Mouse (Mus musculus) CH12.LX (cell line): ENCODE results near the gene Chst15. TPM values are rescaled to one million over a fixed set of nuclear protein-coding genes. Genes with fewer than 3 reads are reported as not detected.

Experiments used
- DNase-seq: peaks from one replicate; pipeline ENCODE4 v3.0.0-alpha.2; 2013; ENCODE audit errors: extremely low read depth
- H3K27ac ChIP-seq: 2 replicates; pipeline ENCODE4 v1.5.1; 2012; ENCODE audit warnings: low read depth, mild to moderate bottlenecking, control low read depth, moderate library complexity; ENCODE audit not compliant: insufficient read depth
- H3K27me3 ChIP-seq: replicated peaks from 2 replicates; pipeline ENCODE3; 2012; ENCODE audit warnings: inconsistent platforms
- H3K36me3 ChIP-seq, 2 experiments: replicated peaks in 1 of 2; 2 replicates each; pipeline versions ENCODE3 to v1.6.1; 2012; ENCODE audit warnings: inconsistent platforms in 1 of 2, low read length in 1 of 2, mild to moderate bottlenecking in 1 of 2, mixed read lengths in 1 of 2, moderate library complexity in 1 of 2; ENCODE audit not compliant: control insufficient read depth in 1 of 2, insufficient read depth in 1 of 2
- H3K4me1 ChIP-seq, 2 experiments: 2 replicates each; pipeline ENCODE4 v1.6.1; 2012; ENCODE audit warnings: inconsistent platforms in 1 of 2, moderate library complexity in 1 of 2; ENCODE audit not compliant: insufficient read depth in 2 of 2, control insufficient read depth in 1 of 2
- H3K4me2 ChIP-seq: 2 replicates; pipeline ENCODE4 v1.6.1; 2012; ENCODE audit warnings: low read depth, mild to moderate bottlenecking, control low read depth; ENCODE audit not compliant: poor library complexity, insufficient read depth, severe bottlenecking
- H3K4me3 ChIP-seq, 3 experiments: fragments of 150-350 bp in 1 of 3; sonication (generic) in 1 of 3; replicated peaks in 1 of 3; 2 replicates each; pipeline versions ENCODE3 to v1.5.1; 2011 to 2012; ENCODE audit warnings: low read depth in 2 of 3, low read length in 2 of 3, mild to moderate bottlenecking in 2 of 3, moderate library complexity in 2 of 3, control low read depth in 1 of 3, improper control_type of control experiment in 1 of 3, inconsistent platforms in 1 of 3, mixed read lengths in 1 of 3; ENCODE audit not compliant: poor library complexity in 1 of 3
- H3K79me2 ChIP-seq: replicated peaks from 2 replicates; pipeline ENCODE4 v1.6.1; 2012; ENCODE audit warnings: mild to moderate bottlenecking, moderate library complexity; ENCODE audit not compliant: control insufficient read depth, poor library complexity, insufficient read depth, severe bottlenecking; ENCODE audit errors: extremely low read depth
- H3K9ac ChIP-seq: 2 replicates; pipeline ENCODE4 v1.6.1; 2012; ENCODE audit warnings: low read depth, mild to moderate bottlenecking, control low read depth, moderate library complexity; ENCODE audit not compliant: insufficient read depth
- H3K9me3 ChIP-seq: replicated peaks from 2 replicates; pipeline ENCODE3; 2012; ENCODE audit warnings: low read length, inconsistent platforms, mixed read lengths
- BHLHE40 ChIP-seq: IDR thresholded peaks from 2 replicates; pipeline ENCODE4 v1.6.1; 2011; ENCODE audit warnings: mild to moderate bottlenecking, low read depth, low read length, improper control_type of control experiment
- CHD1 ChIP-seq: IDR thresholded peaks from 2 replicates; pipeline ENCODE4 v1.6.1; 2012; ENCODE audit warnings: low read depth, low read length, improper control_type of control experiment, inconsistent platforms
- CHD2 ChIP-seq: IDR thresholded peaks from 2 replicates; pipeline ENCODE4 v1.6.1; 2011; ENCODE audit warnings: low read length, improper control_type of control experiment
- CTCF ChIP-seq, 2 experiments: IDR thresholded peaks in 1 of 2; conservative IDR thresholded peaks in 1 of 2; 2 replicates each; pipeline ENCODE4 v1.5.1; 2011 to 2012; ENCODE audit warnings: low read depth in 2 of 2, low read length in 2 of 2, improper control_type of control experiment in 1 of 2, inconsistent platforms in 1 of 2, mild to moderate bottlenecking in 1 of 2, moderate library complexity in 1 of 2
- E2F4 ChIP-seq: IDR thresholded peaks from 2 replicates; pipeline ENCODE4 v1.6.1; 2011; ENCODE audit warnings: low read depth, low read length, improper control_type of control experiment; ENCODE audit not compliant: insufficient replicate concordance
- ELF1 ChIP-seq: IDR thresholded peaks from 2 replicates; pipeline ENCODE4 v1.6.1; 2014; ENCODE audit warnings: low read depth, mild to moderate bottlenecking, inconsistent platforms, low read length, improper control_type of control experiment
- EP300 ChIP-seq: IDR thresholded peaks from 2 replicates; pipeline ENCODE4 v1.6.1; 2011; ENCODE audit warnings: low read length, improper control_type of control experiment
- ETS1 ChIP-seq: conservative IDR thresholded peaks from 2 replicates; pipeline ENCODE4 v1.6.1; 2012; ENCODE audit warnings: low read depth, mild to moderate bottlenecking, inconsistent platforms, low read length, improper control_type of control experiment, moderate library complexity
- GABPA ChIP-seq: IDR thresholded peaks from 2 replicates; pipeline ENCODE4 v1.6.1; 2012; ENCODE audit warnings: low read depth, low read length, improper control_type of control experiment, inconsistent platforms; ENCODE audit not compliant: insufficient replicate concordance
- HCFC1 ChIP-seq: IDR thresholded peaks from 2 replicates; pipeline ENCODE4 v1.6.1; 2012; ENCODE audit warnings: low read depth, mild to moderate bottlenecking, inconsistent platforms, low read length, improper control_type of control experiment
- IRF4 ChIP-seq: IDR thresholded peaks from 2 replicates; pipeline ENCODE4 v1.6.1; 2014; ENCODE audit warnings: low read depth, mild to moderate bottlenecking, inconsistent platforms, low read length, improper control_type of control experiment
- JUND ChIP-seq: conservative IDR thresholded peaks from 2 replicates; pipeline ENCODE4 v1.6.1; 2011; ENCODE audit warnings: low read depth, low read length, improper control_type of control experiment
- KAT2A ChIP-seq: IDR thresholded peaks from 2 replicates; pipeline ENCODE4 v1.6.1; 2012; ENCODE audit warnings: low read length, improper control_type of control experiment, inconsistent platforms; ENCODE audit not compliant: insufficient replicate concordance
- MAFK ChIP-seq: IDR thresholded peaks from 2 replicates; pipeline ENCODE4 v1.6.1; 2011; ENCODE audit warnings: low read length, improper control_type of control experiment; ENCODE audit not compliant: insufficient replicate concordance
- MAX ChIP-seq: IDR thresholded peaks from 2 replicates; pipeline ENCODE4 v1.6.1; 2011; ENCODE audit warnings: low read length, improper control_type of control experiment
- MAZ ChIP-seq: IDR thresholded peaks from 2 replicates; pipeline ENCODE4 v1.6.1; 2012; ENCODE audit warnings: low read depth, mild to moderate bottlenecking, inconsistent platforms, low read length, improper control_type of control experiment, moderate library complexity
- MEF2A ChIP-seq: IDR thresholded peaks from 2 replicates; pipeline ENCODE4 v1.6.1; 2014; ENCODE audit warnings: low read depth, mild to moderate bottlenecking, inconsistent platforms, low read length, improper control_type of control experiment, borderline replicate concordance
- MXI1 ChIP-seq: IDR thresholded peaks from 2 replicates; pipeline ENCODE4 v1.6.1; 2011; ENCODE audit warnings: mild to moderate bottlenecking, low read depth, low read length, improper control_type of control experiment
- MYC ChIP-seq: IDR thresholded peaks from 2 replicates; pipeline ENCODE4 v1.6.1; 2011; ENCODE audit warnings: low read depth, mild to moderate bottlenecking, improper control_type of control experiment, low read length
- NRF1 ChIP-seq: IDR thresholded peaks from 2 replicates; pipeline ENCODE4 v1.6.1; 2014; ENCODE audit warnings: low read depth, mild to moderate bottlenecking, inconsistent platforms, low read length, improper control_type of control experiment, moderate library complexity
- PAX5 ChIP-seq: IDR thresholded peaks from 2 replicates; pipeline ENCODE4 v1.6.1; 2012; ENCODE audit warnings: low read length, inconsistent platforms, mixed read lengths
- POLR2A ChIP-seq: IDR thresholded peaks from 2 replicates; pipeline ENCODE4 v1.6.1; 2011; ENCODE audit warnings: low read depth, mild to moderate bottlenecking, improper control_type of control experiment, low read length
- POLR2AphosphoS2 ChIP-seq: IDR thresholded peaks from 2 replicates; pipeline ENCODE4 v1.6.1; 2011; ENCODE audit warnings: low read depth, low read length, improper control_type of control experiment
- RCOR1 ChIP-seq: conservative IDR thresholded peaks from 2 replicates; pipeline ENCODE4 v1.6.1; 2012; ENCODE audit warnings: low read depth, mild to moderate bottlenecking, inconsistent platforms, low read length, improper control_type of control experiment
- SIN3A ChIP-seq: IDR thresholded peaks from 2 replicates; pipeline ENCODE4 v1.6.1; 2012; ENCODE audit warnings: low read length, improper control_type of control experiment, inconsistent platforms
- SMC3 ChIP-seq: IDR thresholded peaks from 2 replicates; pipeline ENCODE4 v1.6.1; 2011; ENCODE audit warnings: low read depth, low read length, improper control_type of control experiment
- TBP ChIP-seq: conservative IDR thresholded peaks from 2 replicates; pipeline ENCODE4 v1.6.1; 2011; ENCODE audit warnings: low read depth, low read length, improper control_type of control experiment
- TCF12 ChIP-seq: IDR thresholded peaks from 2 replicates; pipeline ENCODE4 v1.6.1; 2014; ENCODE audit warnings: low read depth, mild to moderate bottlenecking, inconsistent platforms, low read length, improper control_type of control experiment
- USF1 ChIP-seq: IDR thresholded peaks from 2 replicates; pipeline ENCODE4 v1.6.1; 2014; ENCODE audit warnings: low read depth, mild to moderate bottlenecking, inconsistent platforms, low read length, improper control_type of control experiment
- ZC3H11A ChIP-seq: IDR thresholded peaks from 2 replicates; pipeline ENCODE4 v1.6.1; 2012; ENCODE audit warnings: low read depth, mild to moderate bottlenecking, inconsistent platforms, low read length, improper control_type of control experiment
- ZKSCAN1 ChIP-seq: IDR thresholded peaks from 2 replicates; pipeline ENCODE4 v1.6.1; 2012; ENCODE audit warnings: low read depth, inconsistent platforms, low read length, improper control_type of control experiment, borderline replicate concordance
- ZMIZ1 ChIP-seq: IDR thresholded peaks from 2 replicates; pipeline ENCODE4 v1.6.1; 2012; ENCODE audit warnings: low read depth, mild to moderate bottlenecking, inconsistent platforms, low read length, improper control_type of control experiment
- ZNF384 ChIP-seq: IDR thresholded peaks from 2 replicates; pipeline ENCODE4 v1.6.1; 2012; ENCODE audit warnings: low read depth, low read length, improper control_type of control experiment, inconsistent platforms
- dilution Hi-C: fragments of 300-500 bp; cut with MboI; formaldehyde crosslinking; loops from 2 replicates; pipeline ENCODE4 v1.14.3; 2020; ENCODE audit warnings: low sequenced_read_pairs; ENCODE audit not compliant: extremely low pct_unique_long_range_greater_than_20kb, extremely low pct_ligation_motif_present
- in situ Hi-C: fragments of 300-500 bp; cut with MboI; formaldehyde crosslinking; loops from 3 replicates; pipeline ENCODE4 v1.14.3; 2019; ENCODE audit warnings: low sequenced_read_pairs, low pct_ligation_motif_present, low pct_unique_long_range_greater_than_20kb, mixed read lengths
- polyA plus RNA-seq: library from polyadenylated mRNA; unstranded; fragments of >175 nt; gene quantifications from 2 replicates; pipeline ENCODE4 v1.2.1, GENCODE M21; 2012; ENCODE audit warnings: low read depth; ENCODE audit not compliant: insufficient read length
- total RNA-seq, 2 experiments: library from RNA; depleted of rRNA; stranded (reverse); fragments of 300-350 nt in 1 of 2; fragments of >200 nt in 1 of 2; gene quantifications; 2 replicates each; pipeline ENCODE4 v1.2.3; 2012 to 2014

The Chst15 gene
- total and polyA plus RNA-seq, 3 experiments = 0.42 to 0.81 (median 0.57) TPM

- TF ChIP-seq ZC3H11A (no peak), NRF1 (no peak), USF1 (no peak), MAX (no peak), IRF4 (no peak), MXI1 (no peak), CHD1 (no peak), GABPA (no peak), JUND (no peak), MYC (no peak), BHLHE40 (no peak), SMC3 (no peak), ZMIZ1 (no peak), MAFK (no peak), ELF1 (no peak), MEF2A (no peak), RCOR1 (no peak), POLR2A (no peak), HCFC1 (no peak), ZKSCAN1 (no peak)
- H3K4me2 ChIP-seq = no peak overlapping the region
- in situ Hi-C loops (no loop called here), dilution Hi-C loops (no loop called here)
- H3K36me3 ChIP-seq = no peaks in the 10 kb centered on the region
- no peaks in the 10 kb centered on the region for H3K79me2 ChIP-seq
- H3K4me1 ChIP-seq = no peaks in the 10 kb centered on the region
- no peak overlapping the region for H3K9ac ChIP-seq
- no peak overlapping the region for H3K27ac ChIP-seq
- DNase-seq = no peak
- no peak overlapping the region for H3K4me3 ChIP-seq
- peaks cover 58% of the 10 kb centered on the region for H3K27me3 ChIP-seq
- no peaks in the 10 kb centered on the region for H3K9me3 ChIP-seq
Measured at GRCm38 (mm10) chr7:132276287-132276686, 40.7 kb downstream of the Chst15 start.

GRCm38 (mm10) chr7:132273741-132274513, 43.1 kb downstream of the Chst15 start:
- no peak overlapping the region for H3K9ac ChIP-seq
- no peaks in the 10 kb centered on the region for H3K9me3 ChIP-seq
- H3K79me2 ChIP-seq = no peaks in the 10 kb centered on the region
- in situ Hi-C loops = no loop called here
- H3K4me2 ChIP-seq = no peak overlapping the region
- no peak overlapping the region for H3K4me3 ChIP-seq
- H3K4me1 ChIP-seq = peaks cover under 1 to 2% of the 10 kb centered on the region in 2 experiments; a peak in 3 of 4 replicates
- dilution Hi-C loops = no loop called here
- H3K36me3 ChIP-seq = no peaks in the 10 kb centered on the region
- H3K27ac ChIP-seq = no peak overlapping the region
- TF ChIP-seq HCFC1 = no peak
- TF ChIP-seq ZMIZ1 = no peak
- no peak for TF ChIP-seq MAX
- no peak for TF ChIP-seq POLR2AphosphoS2
- TF ChIP-seq CHD2 = no peak
- no peak for TF ChIP-seq CTCF (conservative IDR thresholded peaks at IDR 0.05 in 1 of 2, IDR thresholded peaks at IDR 0.05 in 1 of 2; ENCODE audit: low read depth in 2 of 2, low read length in 2 of 2)
- TF ChIP-seq KAT2A = no peak
- no peak for TF ChIP-seq SMC3
- no peak for TF ChIP-seq TCF12
- TF ChIP-seq EP300 = no peak
- no peak for TF ChIP-seq E2F4
- no peak for TF ChIP-seq ZKSCAN1
- TF ChIP-seq ETS1 = no peak
- TF ChIP-seq TBP = no peak
- no peak for TF ChIP-seq MAZ
- TF ChIP-seq JUND = no peak
- no peak for TF ChIP-seq ZNF384
- TF ChIP-seq PAX5 = no peak
- no peak for TF ChIP-seq SIN3A
- H3K27me3 ChIP-seq = peaks cover 57% of the 10 kb centered on the region
- DNase-seq = no peak
